ENCODE assay signal across 12 mouse cellular contexts in genomic region chr13:106734323-106734722, GRCm38 (mm10).
"Had no signal": no experiment of that assay in that cellular context is flagged by ENCODE, and none has a peak within 500 bp of the region (broad histone marks: within the 10 kb centered on the region; RNA-seq: fewer than 3 reads in every experiment).

No protein-coding gene starts in this region.

- DNase-seq: kidney, adult 2 months; kidney, postnatal 14 days; lung, adult 2 months; lung, postnatal 4 days; midbrain, embryonic 14.5 days; thymus, postnatal 4 days had no signal

- ATAC-seq: intestine, embryonic 16.5 days; lung, postnatal 0 days had no signal

- H3K4me3 ChIP-seq: kidney, embryonic 15.5 days; limb, embryonic 10.5 days; liver, embryonic 15.5 days; midbrain, embryonic 10.5 days had no signal

- H3K4me1 ChIP-seq: kidney, embryonic 15.5 days; limb, embryonic 10.5 days; liver, embryonic 15.5 days; midbrain, embryonic 10.5 days had no signal

- H3K27ac ChIP-seq: kidney, embryonic 15.5 days; limb, embryonic 10.5 days; liver, embryonic 15.5 days; midbrain, embryonic 10.5 days had no signal
